Mouse (Mus musculus) forebrain, embryonic 10.5 days (tissue): ENCODE data around the gene Chil1. TPM values are rescaled to one million over a fixed set of nuclear protein-coding genes. Genes with fewer than 3 reads are reported as not detected.

ENCODE experiments used
- DNase-seq: peaks from one replicate; pipeline ENCODE4 v3.0.0-alpha.2; 2017; ENCODE audit warnings: low spot score; ENCODE audit errors: extremely low spot score
- H3K27ac ChIP-seq: fragments of 300-500 bp; sonication (generic); 2 replicates; pipeline ENCODE4 v1.5.1; 2016; ENCODE audit warnings: mild to moderate bottlenecking
- H3K27me3 ChIP-seq: fragments of 300-500 bp; sonication (generic); 2 replicates; pipeline ENCODE4 v1.6.1; 2016; ENCODE audit warnings: mild to moderate bottlenecking; ENCODE audit not compliant: poor library complexity, severe bottlenecking
- H3K36me3 ChIP-seq: fragments of 300-500 bp; sonication (generic); replicated peaks from 2 replicates; pipeline ENCODE4 v1.6.1; 2016; ENCODE audit warnings: mild to moderate bottlenecking, moderate library complexity
- H3K4me1 ChIP-seq: fragments of 300-500 bp; sonication (generic); 2 replicates; pipeline ENCODE4 v1.6.1; 2016
- H3K4me3 ChIP-seq: fragments of 300-500 bp; sonication (generic); 2 replicates; pipeline ENCODE4 v1.5.1; 2016; ENCODE audit warnings: mild to moderate bottlenecking, moderate library complexity
- H3K9me3 ChIP-seq: fragments of 300-500 bp; sonication (generic); 2 replicates; pipeline ENCODE4 v1.6.1; 2016; ENCODE audit warnings: mild to moderate bottlenecking, moderate library complexity
- WGBS: fragments of 180-500 bp; shearing (Covaris S2); methylation state at CpG from one replicate; pipeline ENCODE4 v1.1.7; 2016; 5-methylcytosine and 5-hydroxymethylcytosine counted together
- polyA plus RNA-seq: library from polyadenylated mRNA; unstranded; fragments of >200 nt; fragmentation: Nextera tagmentation; extraction: Ambion mirVana; gene quantifications from 2 replicates; pipeline ENCODE4 v1.2.1, GENCODE M21; 2016

Chil1 gene
- polyA plus RNA-seq = not detected in 2 replicates

DNA sequence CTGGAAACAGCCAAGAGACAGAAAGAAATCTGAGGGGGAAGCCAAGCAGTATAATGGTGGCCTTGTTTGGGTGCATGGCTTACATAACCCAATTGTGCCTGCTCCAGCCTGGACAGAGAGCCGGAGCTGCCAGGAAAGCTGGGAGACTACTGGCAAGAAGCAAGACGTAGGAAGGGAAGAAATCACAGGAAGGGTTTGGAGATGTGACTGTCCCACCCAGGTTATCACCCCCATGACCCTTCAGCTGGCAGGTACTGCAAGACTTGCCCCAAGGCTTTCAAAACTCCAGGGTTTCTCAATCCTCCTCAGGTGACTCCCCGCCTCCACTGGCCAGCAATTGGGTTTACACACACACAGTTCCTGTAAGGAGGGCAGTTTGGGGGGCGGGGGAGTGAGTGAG, at the start of gene Chil1:
TSS of gene Chil1 (plus strand) at position 152 of the 400 bp plus-strand sequence.
- peak within 1 kb of the TSS; percentile 30; the same call in 1 of the 2 replicates for H3K27ac ChIP-seq
- H3K4me1 ChIP-seq = peaks cover 29% of the 10 kb centered on the region
- peaks cover 32% of the 10 kb centered on the region for H3K27me3 ChIP-seq
- no peaks in the 10 kb centered on the region for H3K9me3 ChIP-seq
- H3K36me3 ChIP-seq = no peaks in the 10 kb centered on the region
- DNase-seq = no peak
- WGBS = 46% methylated on average over 4 of the region's 4 CpGs
- H3K4me3 ChIP-seq = no peak within 1 kb of the TSS

DNA sequence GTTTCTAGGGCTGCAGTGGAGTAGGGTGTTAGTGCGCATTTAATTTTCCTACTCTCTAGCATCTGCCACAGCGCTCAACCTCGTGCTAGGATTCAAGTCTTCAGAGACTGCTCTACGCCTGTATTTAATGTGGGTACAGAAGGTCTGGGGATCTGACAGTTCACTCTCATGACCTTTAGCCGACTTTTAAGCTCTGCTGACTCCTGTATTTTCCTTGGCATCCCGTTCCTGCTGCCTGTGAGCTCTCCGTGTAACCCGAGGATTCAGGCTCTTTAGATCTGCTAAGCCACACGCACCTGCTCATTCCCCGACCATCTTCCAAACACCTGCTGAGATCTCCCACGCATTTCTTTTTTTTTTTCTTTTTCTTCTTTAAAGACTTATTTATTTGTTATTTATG, 48.7 kb upstream of the Chil1 start:
- WGBS = 73% methylated on average over 11 of the region's 11 CpGs
- no peaks in the 10 kb centered on the region for H3K36me3 ChIP-seq
- H3K9me3 ChIP-seq = peaks cover 7% of the 10 kb centered on the region; the same call in 1 of the 2 replicates
- H3K27me3 ChIP-seq = no peaks in the 10 kb centered on the region
- H3K4me1 ChIP-seq = no peaks in the 10 kb centered on the region
- H3K4me3 ChIP-seq = no peak overlapping the region
- DNase-seq = no peak
- H3K27ac ChIP-seq = no peak overlapping the region

DNA sequence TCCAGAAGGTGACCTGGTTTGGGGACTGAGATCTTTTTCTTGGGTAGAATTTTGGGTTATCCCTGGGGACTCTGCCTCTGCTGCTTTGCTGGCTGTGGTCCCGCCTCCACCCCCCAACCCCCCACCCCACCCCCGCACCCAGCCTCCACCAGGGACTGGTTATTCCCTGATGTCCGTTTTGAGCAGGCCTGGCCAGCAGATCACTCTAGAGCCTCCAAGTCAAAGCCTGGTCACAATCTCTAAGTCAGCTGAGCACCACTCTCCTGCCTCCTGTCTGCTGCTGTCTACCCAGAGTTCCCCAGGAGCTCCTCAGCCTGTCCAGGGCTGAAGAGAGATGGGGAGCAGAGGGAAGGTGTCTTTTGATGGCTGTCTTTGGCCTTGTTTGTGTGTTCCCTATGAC, 45.6 kb upstream of the Chil1 start:
- no peak for DNase-seq
- 52% methylated on average over 3 of the region's 3 CpGs for WGBS

DNA sequence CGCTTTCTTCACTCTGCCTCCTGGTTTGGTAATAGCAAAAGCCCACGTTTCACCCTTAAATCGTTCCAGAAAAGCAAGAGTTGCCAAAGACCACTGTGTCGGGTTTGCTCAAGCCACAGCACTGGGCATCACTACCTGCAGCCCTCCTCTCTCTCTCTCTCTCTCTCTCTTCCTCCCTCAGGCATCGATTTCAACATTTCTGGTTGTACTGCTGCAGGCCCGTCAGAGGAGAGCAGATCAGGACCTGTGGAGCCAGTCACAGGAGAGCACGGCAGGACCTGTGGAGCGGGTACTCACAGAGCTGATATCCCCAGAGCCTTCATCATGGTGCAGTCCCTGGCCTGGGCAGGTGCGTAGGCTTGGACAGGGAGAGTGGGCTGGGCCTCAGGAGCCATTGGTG, 43.6 kb upstream of the Chil1 start:
- no peak for DNase-seq
- Histone ChIP-seq H3K36me3 (no peaks in the 10 kb centered on the region), H3K9me3 (no peaks in the 10 kb centered on the region), H3K27me3 (no peaks in the 10 kb centered on the region), H3K4me3 (no peak overlapping the region), H3K4me1 (peaks cover 10% of the 10 kb centered on the region), H3K27ac (no peak overlapping the region)
- WGBS = 88% methylated on average over 9 of the region's 9 CpGs

More for the DNA sequence above, 45.6 kb upstream of the Chil1 start:
- Histone ChIP-seq H3K36me3 (no peaks in the 10 kb centered on the region), H3K9me3 (no peaks in the 10 kb centered on the region), H3K4me3 (no peak overlapping the region), H3K27ac (no peak overlapping the region), H3K4me1 (no peaks in the 10 kb centered on the region), H3K27me3 (no peaks in the 10 kb centered on the region)

DNA sequence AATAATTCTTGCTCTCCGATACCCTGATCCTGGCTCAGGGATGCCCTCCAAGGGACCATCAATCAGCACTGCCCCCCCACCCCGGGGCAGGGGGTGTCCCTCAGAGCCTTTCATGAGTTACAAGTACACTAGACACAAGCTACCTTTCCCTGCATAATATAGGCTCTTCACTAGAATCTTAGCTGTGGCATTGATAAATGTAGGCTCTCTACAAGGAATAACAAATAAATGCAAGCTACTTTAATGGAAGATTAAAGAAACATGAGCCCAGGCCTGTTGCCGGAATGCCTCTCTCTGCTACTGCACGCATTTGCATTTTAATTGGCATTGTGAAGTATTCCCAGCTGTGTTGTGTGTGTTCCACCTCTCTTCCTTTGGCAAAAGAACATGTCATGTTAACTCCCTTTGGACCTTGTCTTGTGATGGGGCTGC, 39.6 kb upstream of the Chil1 start:
- Histone ChIP-seq H3K4me3 (no peak overlapping the region), H3K36me3 (no peaks in the 10 kb centered on the region), H3K27ac (no peak overlapping the region), H3K4me1 (peaks cover 10% of the 10 kb centered on the region), H3K27me3 (no peaks in the 10 kb centered on the region), H3K9me3 (no peaks in the 10 kb centered on the region)
- no peak for DNase-seq
- 71% methylated on average over 4 of the region's 4 CpGs for WGBS

DNA sequence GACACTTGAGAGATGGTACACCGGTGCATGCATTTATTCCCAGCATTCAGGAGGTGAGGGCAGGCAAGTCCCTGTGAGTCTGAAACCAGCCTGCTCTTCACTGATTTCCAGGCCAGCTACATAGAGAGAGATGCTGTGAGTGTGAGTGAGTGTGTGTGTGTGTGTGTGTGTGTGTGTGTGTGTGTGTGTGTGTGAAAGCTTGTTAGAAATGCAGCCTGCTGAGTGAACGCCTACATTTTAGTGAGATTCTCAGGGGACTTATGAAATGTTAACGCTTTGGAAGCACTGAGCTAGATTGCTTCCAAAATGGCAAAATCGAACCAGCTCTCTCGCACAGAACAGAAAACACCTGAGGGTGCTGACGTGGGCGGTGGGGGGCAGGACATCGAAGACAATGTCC, 35.9 kb upstream of the Chil1 start:
- no peaks in the 10 kb centered on the region for H3K36me3 ChIP-seq
- WGBS = 91% methylated on average over 8 of the region's 8 CpGs
- no peaks in the 10 kb centered on the region for H3K9me3 ChIP-seq
- H3K27ac ChIP-seq = no peak overlapping the region
- peaks cover 12% of the 10 kb centered on the region for H3K4me1 ChIP-seq
- H3K4me3 ChIP-seq = no peak overlapping the region
- DNase-seq = no peak
- 0 out of 2 replicates have a peak, but pooled peaks cover 4% of the 10 kb centered on the region for H3K27me3 ChIP-seq

DNA sequence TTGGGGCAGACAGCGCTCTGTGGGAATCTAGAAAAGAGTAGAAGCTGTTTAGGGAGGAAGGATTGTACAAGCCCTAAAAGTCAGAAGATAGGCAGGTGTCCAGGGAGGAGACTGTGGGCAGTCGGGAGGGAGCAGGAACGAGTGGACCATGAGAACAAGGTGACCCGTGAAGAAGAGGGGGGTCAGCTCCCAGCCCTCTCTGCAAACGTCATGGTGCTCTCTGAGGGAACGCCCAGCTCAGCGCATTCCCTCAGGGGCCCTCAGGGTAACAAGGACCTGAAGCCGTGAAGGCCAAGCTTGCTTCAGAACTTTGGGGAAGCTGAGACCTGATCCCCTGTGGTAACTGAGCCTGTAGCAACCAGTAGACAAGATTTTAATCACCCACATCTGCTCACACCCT, 31.9 kb upstream of the Chil1 start:
- WGBS = 73% methylated on average over 8 of the region's 8 CpGs
- H3K27me3 ChIP-seq = peaks cover 8% of the 10 kb centered on the region; the same call in 1 of the 2 replicates
- H3K4me3 ChIP-seq = no peak overlapping the region
- H3K27ac ChIP-seq = no peak overlapping the region
- H3K36me3 ChIP-seq = no peaks in the 10 kb centered on the region
- no peak for DNase-seq
- H3K9me3 ChIP-seq = peaks cover 5% of the 10 kb centered on the region
- 0 out of 2 replicates have a peak, but pooled peaks cover 3% of the 10 kb centered on the region for H3K4me1 ChIP-seq

DNA sequence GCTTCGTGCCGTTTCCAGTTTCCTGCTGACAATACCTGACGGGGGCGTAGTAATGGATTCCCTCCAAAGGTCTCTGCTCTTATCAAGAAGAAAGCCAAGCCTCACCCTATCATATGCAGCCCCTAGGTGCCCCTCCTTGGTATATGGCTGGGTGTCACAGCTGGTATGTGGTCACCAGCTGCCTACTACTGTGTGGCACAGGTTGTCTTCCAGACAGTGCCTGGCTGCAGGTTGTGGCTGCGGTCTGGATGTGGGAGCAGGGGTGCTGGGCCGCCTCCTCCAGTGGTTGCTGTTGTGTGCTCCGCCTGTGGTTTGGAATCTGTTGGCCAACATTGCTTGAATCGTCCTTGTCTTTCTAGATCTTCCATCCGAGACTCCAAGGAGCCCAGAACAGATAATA, 31.2 kb upstream of the Chil1 start:
- Histone ChIP-seq H3K4me3 (no peak overlapping the region), H3K4me1 (0 out of 2 replicates have a peak, but pooled peaks cover 3% of the 10 kb centered on the region)
- 93% methylated on average over 9 of the region's 9 CpGs for WGBS

DNA sequence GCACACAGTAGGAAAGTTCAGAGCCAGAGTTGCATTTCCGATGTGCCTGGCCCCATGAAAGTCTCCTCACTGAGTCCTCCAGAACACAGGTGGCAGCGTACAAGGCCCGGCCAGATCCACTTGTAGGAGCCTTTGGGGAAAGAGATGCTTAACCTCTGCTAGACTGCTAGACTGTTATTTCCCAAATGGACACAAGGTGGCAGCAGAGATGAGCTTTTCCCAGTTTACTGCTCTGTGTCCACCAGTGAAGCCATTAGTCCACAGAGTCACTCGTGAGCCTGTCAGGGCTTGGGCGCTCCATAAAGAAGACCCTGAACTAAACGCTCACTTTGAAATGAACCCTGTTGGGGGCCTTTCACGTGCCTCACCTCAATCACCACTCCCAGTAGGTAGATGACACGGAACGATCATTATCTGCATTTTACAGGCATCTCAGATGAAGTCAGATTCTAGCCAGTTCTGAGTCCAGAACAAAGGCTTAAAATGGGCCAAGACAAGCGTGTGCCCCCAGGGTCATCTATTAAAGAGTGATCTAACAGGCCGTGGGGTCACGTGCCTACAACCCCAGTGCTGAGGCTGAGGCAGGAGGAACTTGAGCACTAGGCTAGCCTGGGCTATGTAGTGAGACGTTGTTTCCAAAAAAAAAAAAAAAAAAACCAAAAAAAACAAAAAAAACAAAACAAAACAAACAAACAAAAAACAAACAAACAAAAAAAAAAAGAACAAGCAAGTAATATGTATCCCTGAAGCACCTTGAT, 30.1 kb upstream of the Chil1 start:
- H3K4me1 ChIP-seq = 0 out of 2 replicates have a peak, but pooled peaks cover 3% of the 10 kb centered on the region
- no peak overlapping the region for H3K27ac ChIP-seq
- 41% methylated on average over 13 of the region's 13 CpGs for WGBS
- peaks cover 6% of the 10 kb centered on the region for H3K9me3 ChIP-seq
- DNase-seq = peak; percentile 86
- H3K27me3 ChIP-seq = peaks cover 8% of the 10 kb centered on the region; the same call in 1 of the 2 replicates
- H3K4me3 ChIP-seq = no peak overlapping the region
- no peaks in the 10 kb centered on the region for H3K36me3 ChIP-seq

More for the DNA sequence above, 31.2 kb upstream of the Chil1 start:
- no peak for DNase-seq
- H3K27ac ChIP-seq = no peak overlapping the region
- H3K36me3 ChIP-seq = no peaks in the 10 kb centered on the region
- H3K9me3 ChIP-seq = peaks cover 6% of the 10 kb centered on the region
- H3K27me3 ChIP-seq = peaks cover 8% of the 10 kb centered on the region; the same call in 1 of the 2 replicates

DNA sequence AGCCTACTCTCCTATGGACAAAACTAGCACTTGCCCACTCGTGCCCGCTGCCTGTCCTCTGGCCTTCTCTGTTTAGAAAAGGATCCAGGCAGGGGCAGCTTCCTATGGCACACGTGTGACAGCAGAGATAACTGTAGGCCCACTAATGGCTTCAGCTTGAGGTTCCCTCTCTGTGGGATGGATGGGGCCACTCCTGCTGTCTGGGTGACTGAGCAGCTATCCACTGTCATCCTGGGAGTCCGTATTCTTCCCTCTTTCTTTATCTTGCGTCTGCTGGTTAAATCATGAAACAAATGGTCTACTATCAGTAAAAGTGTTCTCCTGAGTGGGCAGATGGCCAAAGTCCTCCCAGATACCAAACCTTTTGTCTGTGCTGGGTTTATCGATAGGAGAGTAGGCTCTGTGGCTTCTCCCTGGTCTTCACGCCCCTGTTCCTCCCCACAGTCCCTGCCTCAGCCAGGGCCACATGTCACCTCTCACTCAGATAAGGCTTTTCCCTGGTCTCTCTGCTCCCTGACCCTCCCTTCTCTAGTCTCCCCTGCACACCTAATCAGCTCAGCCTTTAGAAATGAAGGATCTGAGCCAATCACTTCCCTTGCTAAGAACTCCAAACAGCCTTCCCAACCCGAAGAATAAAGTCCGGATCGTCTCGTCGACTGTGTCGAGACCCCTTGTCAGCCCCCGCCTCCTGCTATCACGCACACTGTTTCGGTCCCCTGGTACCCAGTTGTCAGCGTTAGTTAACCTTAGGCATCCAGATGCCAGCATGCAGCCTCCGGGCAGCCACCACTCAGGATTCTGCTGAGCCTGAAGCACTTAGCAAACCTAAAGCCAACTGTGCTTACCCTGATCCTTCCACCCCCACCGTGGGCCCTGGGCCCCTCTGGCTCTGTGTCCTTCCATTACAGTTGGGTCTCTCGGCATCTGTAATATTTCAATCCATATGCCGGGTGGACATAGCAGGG, 29.1 kb upstream of the Chil1 start:
- H3K36me3 ChIP-seq = no peaks in the 10 kb centered on the region
- H3K4me1 ChIP-seq = 0 out of 2 replicates have a peak, but pooled peaks cover 3% of the 10 kb centered on the region
- DNase-seq = no peak
- 85% methylated on average over 21 of the region's 21 CpGs for WGBS
- peaks cover 8% of the 10 kb centered on the region; the same call in 1 of the 2 replicates for H3K27me3 ChIP-seq
- H3K9me3 ChIP-seq = peaks cover 6% of the 10 kb centered on the region
- no peak overlapping the region for H3K4me3 ChIP-seq
- H3K27ac ChIP-seq = no peak overlapping the region

DNA sequence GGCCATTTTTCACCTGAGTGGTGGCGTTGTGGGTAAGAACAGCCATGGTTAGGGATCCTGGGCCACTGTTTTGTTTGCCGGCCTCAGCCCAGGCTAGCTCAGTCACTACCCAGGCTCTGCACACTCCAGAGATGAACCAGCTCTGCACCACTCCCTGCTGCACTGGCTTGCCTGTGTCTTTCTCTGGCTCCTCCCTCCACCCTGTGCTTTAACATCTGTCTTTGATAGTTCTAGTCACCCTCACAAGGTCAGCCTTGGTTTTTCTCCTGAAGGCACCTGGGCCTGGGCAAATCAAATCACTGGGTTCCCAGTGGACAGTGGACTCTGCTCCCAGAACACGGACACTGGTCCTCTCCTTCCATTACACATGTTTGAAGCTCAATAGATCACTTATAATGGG, 27.9 kb upstream of the Chil1 start:
- H3K4me3 ChIP-seq = no peak overlapping the region
- WGBS = 88% methylated on average over 3 of the region's 3 CpGs
- no peaks in the 10 kb centered on the region for H3K36me3 ChIP-seq
- no peak for DNase-seq
- no peaks in the 10 kb centered on the region for H3K4me1 ChIP-seq
- no peak overlapping the region for H3K27ac ChIP-seq
- peaks cover 8% of the 10 kb centered on the region; the same call in 1 of the 2 replicates for H3K27me3 ChIP-seq
- H3K9me3 ChIP-seq = peaks cover 6% of the 10 kb centered on the region

DNA sequence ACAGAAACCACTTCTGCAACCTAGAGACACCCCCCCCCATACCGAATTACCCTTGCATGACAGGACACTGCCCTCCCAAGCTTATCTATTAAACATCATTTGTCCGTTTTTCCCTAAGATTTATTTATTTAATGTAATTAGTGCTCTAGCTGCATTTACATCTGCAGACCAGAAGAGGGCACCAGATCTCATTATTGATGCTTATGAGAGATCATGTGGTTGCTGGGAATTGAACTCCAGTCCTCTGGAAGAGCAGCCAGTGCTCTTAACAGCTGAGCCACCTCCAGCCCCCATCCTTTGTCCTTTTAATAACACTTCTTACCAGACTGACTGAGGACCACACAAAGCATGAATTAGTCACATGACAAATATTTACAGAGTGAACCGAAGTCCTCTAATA, 27.3 kb upstream of the Chil1 start:
- Histone ChIP-seq H3K9me3 (peaks cover 6% of the 10 kb centered on the region), H3K36me3 (no peaks in the 10 kb centered on the region), H3K4me3 (no peak overlapping the region), H3K4me1 (no peaks in the 10 kb centered on the region), H3K27me3 (peaks cover 8% of the 10 kb centered on the region; the same call in 1 of the 2 replicates), H3K27ac (no peak overlapping the region)
- DNase-seq = no peak
- WGBS = 55% methylated on average over 3 of the region's 3 CpGs
